Mouse (Mus musculus) left cerebral cortex, adult 2 months (tissue): Measurements from ENCODE around the gene Cstad. TPM values are rescaled to one million over a fixed set of nuclear protein-coding genes. Genes with fewer than 3 reads are reported as not detected.

Source experiments
- DNase-seq, 2 experiments: peaks; one replicate each; pipeline ENCODE4 v3.0.0; 2021 to 2022; ENCODE audit warnings: low spot score in 2 of 2, mixed read lengths in 1 of 2; ENCODE audit errors: extremely low spot score in 1 of 2
- H3K27ac ChIP-seq: fragments of 200-600 bp; 2 replicates; pipeline ENCODE4 v1.8.1; 2022
- H3K4me3 ChIP-seq: fragments of 200-600 bp; 2 replicates; pipeline ENCODE4 v1.8.1; 2022
- CTCF ChIP-seq: fragments of 200-600 bp; IDR thresholded peaks from 2 replicates; pipeline ENCODE4 v1.8.1; 2022; ENCODE audit warnings: antibody characterized with exemption, mild to moderate bottlenecking, moderate library complexity
- intact Hi-C: fragments of 180-260 bp; cut with DNase I; formaldehyde crosslinking; loops from one replicate; pipeline ENCODE4 v1.15.1; 2025
- total RNA-seq, 2 experiments: library from RNA; stranded (reverse); gene quantifications; 2 replicates each; pipeline ENCODE4 v1.2.3; 2021

Cstad gene
- total RNA-seq, 2 experiments from 2014 or later: 2.8 to 5.7 TPM

- H3K4me3 ChIP-seq: no peak overlapping the region
- peak in 1 of 2 experiments; percentile 5 for DNase-seq
- intact Hi-C loops: loop anchor here (5.0 kb wide), 1 partner anchor 95 kb away; no protein-coding TSS in a partner anchor
- no peak overlapping the region for H3K27ac ChIP-seq
- no peak for TF ChIP-seq CTCF
Observed at GRCm38 (mm10) chr2:30577010-30577409, 17.8 kb upstream of the Cstad start.

- Histone ChIP-seq H3K27ac (no peak overlapping the region), H3K4me3 (no peak overlapping the region)
- no peak for TF ChIP-seq CTCF
- DNase-seq: no peak
- intact Hi-C loops: loop anchor here (5.0 kb wide), 1 partner anchor 96 kb away; no protein-coding TSS in a partner anchor
Observed at GRCm38 (mm10) chr2:30578006-30578405, 16.8 kb upstream of the Cstad start.

- Histone ChIP-seq H3K4me3 (no peak overlapping the region), H3K27ac (no peak overlapping the region)
- TF ChIP-seq CTCF: no peak
- DNase-seq: no peak
- intact Hi-C loops: no loop called here
Observed at GRCm38 (mm10) chr2:30587161-30587560, 7.7 kb upstream of the Cstad start.

GRCm38 (mm10) chr2:30587671-30588070, 7.2 kb upstream of the Cstad start:
- no peak overlapping the region for H3K27ac ChIP-seq
- TF ChIP-seq CTCF: no peak
- no peak overlapping the region for H3K4me3 ChIP-seq
- intact Hi-C loops: no loop called here
- no peak for DNase-seq

- no peak overlapping the region for H3K27ac ChIP-seq
- DNase-seq: no peak
- no peak for TF ChIP-seq CTCF
- intact Hi-C loops: no loop called here
- H3K4me3 ChIP-seq: no peak overlapping the region
Observed at GRCm38 (mm10) chr2:30588985-30589511, 5.8 kb upstream of the Cstad start.

- Histone ChIP-seq H3K4me3 (no peak overlapping the region), H3K27ac (no peak overlapping the region)
- TF ChIP-seq CTCF: no peak
- intact Hi-C loops: loop anchor here (5.0 kb wide), 1 partner anchor 103 kb away; no protein-coding TSS in a partner anchor
- no peak for DNase-seq
Observed at GRCm38 (mm10) chr2:30589781-30590180, 5.1 kb upstream of the Cstad start.

GRCm38 (mm10) chr2:30590909-30591308, 3.9 kb upstream of the Cstad start:
- Histone ChIP-seq H3K4me3 (peak overlapping the region; percentile 25; the same call in 1 of the 2 replicates), H3K27ac (peak overlapping the region; percentile 92)
- peak in 1 of 2 experiments; percentile 59 for DNase-seq
- no peak for TF ChIP-seq CTCF
- intact Hi-C loops: loop anchor here (5.0 kb wide), 1 partner anchor 101 kb away; no protein-coding TSS in a partner anchor

- intact Hi-C loops: loop anchor here (5.0 kb wide), 1 partner anchor 100 kb away; no protein-coding TSS in a partner anchor
- DNase-seq: peak in 1 of 2 experiments; percentile 7
- TF ChIP-seq CTCF: no peak
- peak overlapping the region; percentile 100; the same call in 1 of the 2 replicates for H3K27ac ChIP-seq
- H3K4me3 ChIP-seq: no peak overlapping the region
Observed at GRCm38 (mm10) chr2:30592391-30592790, 2.4 kb upstream of the Cstad start.

GRCm38 (mm10) chr2:30592951-30593350, 1.9 kb upstream of the Cstad start:
- DNase-seq: no peak
- intact Hi-C loops: loop anchor here (1.0 to 5.0 kb wide), 2 partner anchors 99 to 120 kb away; no protein-coding TSS in a partner anchor
- H3K27ac ChIP-seq: peak overlapping the region; percentile 100
- H3K4me3 ChIP-seq: no peak overlapping the region
- TF ChIP-seq CTCF: no peak

- intact Hi-C loops: loop anchor here (1.0 to 5.0 kb wide), 4 partner anchors 63 to 120 kb away; no protein-coding TSS in a partner anchor
- no peak for TF ChIP-seq CTCF
- H3K27ac ChIP-seq: peak overlapping the region; percentile 100
- DNase-seq: peak in 1 of 2 experiments; percentile 19
- H3K4me3 ChIP-seq: peak overlapping the region; percentile 57; the same call in 1 of the 2 replicates
Observed at GRCm38 (mm10) chr2:30593636-30594310, 1.1 kb upstream of the Cstad start.

- DNase-seq: no peak
- Histone ChIP-seq H3K4me3 (peak overlapping the region; percentile 57), H3K27ac (peak overlapping the region; percentile 100)
- intact Hi-C loops: loop anchor here (2.0 to 5.0 kb wide), 3 partner anchors 61 to 197 kb away; no protein-coding TSS in a partner anchor
- TF ChIP-seq CTCF: no peak
Observed at GRCm38 (mm10) chr2:30595796-30596195, 956 bp downstream of the Cstad start.

- peak overlapping the region; percentile 62 for H3K27ac ChIP-seq
- no peak for TF ChIP-seq CTCF
- intact Hi-C loops: loop anchor here (5.0 kb wide), 2 partner anchors 178 to 193 kb away; no protein-coding TSS in a partner anchor
Observed at GRCm38 (mm10) chr2:30599621-30600020, 4.8 kb downstream of the Cstad start.

More at GRCm38 (mm10) chr2:30599621-30600020, 4.8 kb downstream of the Cstad start:
- no peak for DNase-seq
- H3K4me3 ChIP-seq: no peak overlapping the region
